Mouse (Mus musculus) limb, embryonic 15.5 days (tissue): Measurements from ENCODE around the gene Sspo. TPM values are rescaled to one million over a fixed set of nuclear protein-coding genes. Genes with fewer than 3 reads are reported as not detected.

Experiments
- ATAC-seq: fragments of 200-750 bp; cut with Nextera tagmentation; 2 replicates; pipeline ENCODE4 v1.8.0; 2017; ENCODE audit warnings: low read depth, moderate TSS enrichment; ENCODE audit not compliant: insufficient number of reproducible peaks, low FRiP score, low TSS enrichment
- H3K27ac ChIP-seq: fragments of 300-500 bp; sonication (generic); 2 replicates; pipeline ENCODE4 v1.5.1; 2015; ENCODE audit warnings: moderate library complexity, mild to moderate bottlenecking, inconsistent platforms
- H3K27me3 ChIP-seq: fragments of 300-500 bp; sonication (generic); 2 replicates; pipeline ENCODE4 v1.6.1; 2015; ENCODE audit warnings: inconsistent platforms
- H3K36me3 ChIP-seq: fragments of 300-500 bp; sonication (generic); 2 replicates; pipeline ENCODE4 v1.6.1; 2015; ENCODE audit warnings: inconsistent platforms
- H3K4me1 ChIP-seq: fragments of 300-500 bp; sonication (generic); 2 replicates; pipeline ENCODE4 v1.6.1; 2015; ENCODE audit warnings: inconsistent platforms
- H3K4me2 ChIP-seq: fragments of 300-500 bp; sonication (generic); 2 replicates; pipeline ENCODE4 v1.6.1; 2015; ENCODE audit warnings: mild to moderate bottlenecking, inconsistent platforms
- H3K4me3 ChIP-seq: fragments of 300-500 bp; sonication (generic); 2 replicates; pipeline ENCODE4 v1.5.1; 2015; ENCODE audit warnings: mild to moderate bottlenecking, inconsistent platforms
- H3K9ac ChIP-seq: fragments of 300-500 bp; sonication (generic); 2 replicates; pipeline ENCODE4 v1.6.1; 2015; ENCODE audit warnings: inconsistent platforms
- H3K9me3 ChIP-seq: fragments of 300-500 bp; sonication (generic); 2 replicates; pipeline ENCODE4 v1.6.1; 2016; ENCODE audit warnings: inconsistent platforms
- WGBS: fragments of 180-500 bp; shearing (Covaris S2); methylation state at CpG from one replicate; pipeline ENCODE4 v1.1.7; 2015; 5-methylcytosine and 5-hydroxymethylcytosine counted together
- polyA plus RNA-seq: library from polyadenylated mRNA; unstranded; fragments of >200 nt; fragmentation: Nextera tagmentation; extraction: Ambion mirVana; gene quantifications from 2 replicates; pipeline ENCODE4 v1.2.1, GENCODE M21; 2015

Gene Sspo
- polyA plus RNA-seq, 1 experiment from 2014 or later, result 0.31 TPM

- Histone ChIP-seq H3K9me3 (no peaks in the 10 kb centered on the region), H3K27ac (no peak overlapping the region), H3K4me3 (no peak overlapping the region), H3K36me3 (no peaks in the 10 kb centered on the region), H3K9ac (no peak overlapping the region), H3K27me3 (no peaks in the 10 kb centered on the region), H3K4me2 (no peak overlapping the region), H3K4me1 (no peaks in the 10 kb centered on the region)
- 80% methylated on average over 3 of the region's 3 CpGs for WGBS
- ATAC-seq, result no peak
Measured at GRCm38 (mm10) chr6:48452771-48453170, 4.7 kb downstream of the Sspo start.

DNA sequence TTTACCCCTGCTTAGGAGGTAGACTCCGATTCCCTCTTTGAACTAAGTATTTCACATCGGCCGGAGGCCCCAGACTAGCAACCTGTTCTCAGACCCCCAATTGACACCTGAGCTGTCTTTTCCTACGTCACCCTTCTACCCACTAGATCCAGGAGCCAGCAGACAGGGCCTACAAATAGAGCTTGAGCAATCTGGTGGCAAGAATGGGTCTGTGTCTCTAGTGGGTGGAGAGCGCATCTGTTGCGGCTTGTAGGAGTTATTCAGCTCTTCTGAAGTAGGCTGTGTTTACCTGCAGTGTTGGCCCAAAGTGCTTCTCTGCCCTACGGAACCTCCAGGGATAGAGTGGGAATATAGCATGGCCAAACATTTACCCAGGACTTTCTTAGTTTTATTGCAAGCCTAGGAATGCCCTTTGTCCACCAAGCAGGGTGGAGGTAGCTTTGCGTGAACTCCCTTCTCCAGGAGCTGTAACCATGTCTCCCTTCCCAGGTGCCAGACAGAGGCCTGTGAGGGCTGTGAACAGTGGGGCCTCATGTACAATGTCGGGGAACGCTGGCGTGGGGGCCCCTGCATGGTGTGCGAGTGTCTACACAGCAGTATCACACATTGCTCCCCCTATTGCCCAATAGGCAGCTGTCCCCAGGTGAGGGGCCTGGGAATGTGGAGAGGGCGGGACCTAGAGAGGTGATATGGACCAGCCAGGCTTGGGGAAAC, 17.1 kb downstream of the Sspo start:
- Histone ChIP-seq H3K9ac (no peak overlapping the region), H3K4me3 (no peak overlapping the region), H3K4me1 (no peaks in the 10 kb centered on the region), H3K9me3 (no peaks in the 10 kb centered on the region), H3K4me2 (no peak overlapping the region), H3K27me3 (no peaks in the 10 kb centered on the region), H3K27ac (no peak overlapping the region), H3K36me3 (no peaks in the 10 kb centered on the region)
- ATAC-seq, result no peak
- 88% methylated on average over 13 of the region's 13 CpGs for WGBS

DNA sequence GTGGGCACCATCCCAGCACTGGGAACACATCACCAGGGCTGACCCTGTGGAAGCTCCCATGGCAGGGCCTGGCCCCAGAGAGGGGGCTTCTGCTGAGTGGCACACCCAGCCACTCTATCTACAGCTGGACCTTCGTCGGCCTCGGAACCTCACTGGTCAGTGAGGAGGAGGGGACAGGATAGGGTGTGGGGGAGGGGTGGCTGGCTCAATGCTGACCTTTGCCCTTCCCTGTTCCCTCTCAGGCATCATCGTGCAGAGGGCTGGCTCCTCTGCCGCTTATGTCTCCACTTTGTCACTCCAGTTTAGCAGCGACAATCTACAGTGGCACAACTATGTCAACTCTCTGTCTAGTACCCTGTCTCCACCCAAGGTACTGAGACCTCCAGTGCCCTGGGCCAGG, 18.7 kb downstream of the Sspo start:
- Histone ChIP-seq H3K36me3 (no peaks in the 10 kb centered on the region), H3K4me3 (no peak overlapping the region), H3K4me2 (no peak overlapping the region), H3K9ac (no peak overlapping the region), H3K9me3 (no peaks in the 10 kb centered on the region), H3K27ac (no peak overlapping the region), H3K27me3 (no peaks in the 10 kb centered on the region), H3K4me1 (no peaks in the 10 kb centered on the region)
- WGBS, result 29% methylated on average over 6 of the region's 6 CpGs
- no peak for ATAC-seq

DNA sequence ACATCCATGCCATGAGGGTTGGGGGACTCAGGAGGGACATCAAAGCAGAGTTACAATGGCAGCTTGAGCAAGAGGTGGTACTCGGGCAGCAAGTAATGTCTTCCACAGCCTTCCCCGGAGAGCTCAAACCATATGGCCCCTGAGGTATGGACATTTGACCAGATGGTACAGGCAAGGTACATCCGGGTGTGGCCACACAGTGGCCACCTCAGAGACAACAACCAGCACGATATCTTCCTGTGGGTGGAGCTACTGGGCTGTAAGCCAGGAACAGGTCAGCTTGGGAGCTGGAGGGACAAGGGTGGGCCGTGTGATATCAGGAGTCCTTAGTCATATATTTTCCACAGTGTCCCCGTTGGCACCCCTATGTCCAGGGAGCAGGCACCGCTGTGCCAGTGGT, 19.5 kb downstream of the Sspo start:
- H3K9ac ChIP-seq, result no peak overlapping the region
- no peaks in the 10 kb centered on the region for H3K4me1 ChIP-seq
- no peak overlapping the region for H3K4me3 ChIP-seq
- no peak overlapping the region for H3K4me2 ChIP-seq
- no peaks in the 10 kb centered on the region for H3K9me3 ChIP-seq
- no peaks in the 10 kb centered on the region for H3K36me3 ChIP-seq
- ATAC-seq, result no peak
- WGBS, result 75% methylated on average over 7 of the region's 7 CpGs
- no peaks in the 10 kb centered on the region for H3K27me3 ChIP-seq
- H3K27ac ChIP-seq, result no peak overlapping the region

- H3K4me3 ChIP-seq, result no peak overlapping the region
- no peak for ATAC-seq
- 84% methylated on average over 2 of the region's 2 CpGs for WGBS
- H3K36me3 ChIP-seq, result no peaks in the 10 kb centered on the region
- no peaks in the 10 kb centered on the region for H3K9me3 ChIP-seq
- H3K4me1 ChIP-seq, result no peaks in the 10 kb centered on the region
- no peak overlapping the region for H3K4me2 ChIP-seq
- no peak overlapping the region for H3K27ac ChIP-seq
- H3K27me3 ChIP-seq, result no peaks in the 10 kb centered on the region
- no peak overlapping the region for H3K9ac ChIP-seq
Measured at GRCm38 (mm10) chr6:48470739-48471138, 22.7 kb downstream of the Sspo start.

DNA sequence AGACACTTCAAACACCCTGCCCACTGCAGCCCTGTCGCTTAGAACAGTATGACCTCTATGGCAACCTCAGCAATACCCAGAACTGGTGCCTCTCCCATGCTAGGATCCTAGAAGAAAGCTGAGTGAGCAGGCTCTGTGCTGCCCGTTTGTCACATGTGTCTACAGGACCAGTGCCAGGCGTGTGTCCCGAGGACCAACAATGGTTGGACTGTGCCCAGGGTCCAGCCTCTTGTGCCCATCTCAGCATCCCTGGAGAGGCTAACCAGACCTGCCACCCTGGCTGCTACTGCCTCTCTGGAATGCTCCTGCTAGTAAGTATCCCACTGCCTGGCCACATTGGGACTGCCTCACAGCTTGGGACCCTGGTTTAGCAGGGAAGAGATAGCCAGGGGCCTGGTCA, 30.4 kb downstream of the Sspo start:
- no peak overlapping the region for H3K4me3 ChIP-seq
- H3K4me2 ChIP-seq, result no peak overlapping the region
- no peak overlapping the region for H3K9ac ChIP-seq
- peaks cover 17% of the 10 kb centered on the region for H3K4me1 ChIP-seq
- no peaks in the 10 kb centered on the region for H3K27me3 ChIP-seq
- no peak overlapping the region for H3K27ac ChIP-seq
- ATAC-seq, result no peak
- H3K9me3 ChIP-seq, result no peaks in the 10 kb centered on the region
- 84% methylated on average over 4 of the region's 4 CpGs for WGBS
- no peaks in the 10 kb centered on the region for H3K36me3 ChIP-seq

DNA sequence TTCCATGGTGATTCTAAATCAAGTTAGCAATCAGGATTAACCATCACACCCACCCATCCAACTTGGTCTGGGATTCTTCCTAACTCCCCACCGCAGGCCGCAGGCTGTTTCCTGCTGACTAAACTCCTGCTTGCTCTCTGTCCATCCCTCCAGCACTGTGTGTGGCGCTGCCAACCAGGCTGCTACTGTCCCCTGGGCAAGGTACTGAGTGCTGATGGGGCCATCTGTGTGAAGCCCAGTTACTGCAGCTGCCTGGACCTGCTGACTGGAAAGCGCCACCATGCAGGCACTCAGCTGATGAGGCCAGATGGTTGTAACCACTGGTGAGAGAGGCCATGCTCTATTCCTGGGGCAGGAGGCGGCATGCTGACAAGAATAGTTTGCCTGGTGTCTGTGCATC, 34.5 kb downstream of the Sspo start:
- ATAC-seq, result no peak

GRCm38 (mm10) chr6:48487747-48488725, 40.0 kb downstream of the Sspo start:
- no peak for ATAC-seq
- Histone ChIP-seq H3K4me2 (peak overlapping the region; percentile 73), H3K9ac (0 out of 2 replicates have a peak overlapping the region, but pooled peaks have one; percentile 26), H3K9me3 (no peaks in the 10 kb centered on the region), H3K4me3 (peak overlapping the region; percentile 39), H3K36me3 (no peaks in the 10 kb centered on the region), H3K27ac (0 out of 2 replicates have a peak overlapping the region, but pooled peaks have one; percentile 11), H3K4me1 (peaks cover 20% of the 10 kb centered on the region), H3K27me3 (no peaks in the 10 kb centered on the region)
- WGBS, result 13% methylated on average over 16 of the region's 25 CpGs

More for the DNA sequence above, 34.5 kb downstream of the Sspo start:
- Histone ChIP-seq H3K9ac (no peak overlapping the region), H3K9me3 (no peaks in the 10 kb centered on the region), H3K27me3 (no peaks in the 10 kb centered on the region), H3K4me1 (peaks cover 19% of the 10 kb centered on the region), H3K27ac (no peak overlapping the region), H3K4me3 (no peak overlapping the region), H3K36me3 (no peaks in the 10 kb centered on the region), H3K4me2 (no peak overlapping the region)
- WGBS, result 65% methylated on average over 5 of the region's 5 CpGs

DNA sequence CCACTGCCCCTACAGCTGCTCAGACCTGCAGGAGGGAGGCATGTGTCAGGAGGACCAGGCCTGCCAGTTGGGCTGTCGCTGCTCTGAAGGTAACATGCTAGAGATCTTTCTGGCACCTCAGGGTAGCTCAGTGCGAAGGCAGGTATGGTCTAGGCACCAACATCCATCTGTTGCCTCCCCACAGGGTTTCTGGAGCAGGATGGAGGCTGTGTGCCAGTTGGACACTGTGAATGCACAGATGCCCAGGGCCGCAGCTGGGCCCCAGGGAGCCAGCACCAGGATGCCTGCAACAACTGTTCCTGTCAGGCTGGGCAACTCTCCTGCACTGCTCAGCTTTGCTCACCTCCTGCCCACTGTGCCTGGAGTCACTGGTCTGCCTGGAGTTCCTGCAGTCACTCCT, 41.7 kb downstream of the Sspo start:
- Histone ChIP-seq H3K4me2 (no peak overlapping the region), H3K4me3 (no peak overlapping the region), H3K9ac (no peak overlapping the region), H3K27me3 (no peaks in the 10 kb centered on the region), H3K4me1 (peaks cover 15% of the 10 kb centered on the region), H3K27ac (no peak overlapping the region), H3K9me3 (no peaks in the 10 kb centered on the region), H3K36me3 (no peaks in the 10 kb centered on the region)
- ATAC-seq, result no peak
- 83% methylated on average over 3 of the region's 3 CpGs for WGBS

GRCm38 (mm10) chr6:48491361-48491760, 43.3 kb downstream of the Sspo start:
- H3K9me3 ChIP-seq, result no peaks in the 10 kb centered on the region
- 60% methylated on average over 9 of the region's 9 CpGs for WGBS
- ATAC-seq, result no peak
- H3K27me3 ChIP-seq, result no peaks in the 10 kb centered on the region
- peaks cover 15% of the 10 kb centered on the region for H3K4me1 ChIP-seq
- no peaks in the 10 kb centered on the region for H3K36me3 ChIP-seq
- no peak overlapping the region for H3K4me2 ChIP-seq
- H3K9ac ChIP-seq, result no peak overlapping the region
- H3K4me3 ChIP-seq, result no peak overlapping the region
- no peak overlapping the region for H3K27ac ChIP-seq

DNA sequence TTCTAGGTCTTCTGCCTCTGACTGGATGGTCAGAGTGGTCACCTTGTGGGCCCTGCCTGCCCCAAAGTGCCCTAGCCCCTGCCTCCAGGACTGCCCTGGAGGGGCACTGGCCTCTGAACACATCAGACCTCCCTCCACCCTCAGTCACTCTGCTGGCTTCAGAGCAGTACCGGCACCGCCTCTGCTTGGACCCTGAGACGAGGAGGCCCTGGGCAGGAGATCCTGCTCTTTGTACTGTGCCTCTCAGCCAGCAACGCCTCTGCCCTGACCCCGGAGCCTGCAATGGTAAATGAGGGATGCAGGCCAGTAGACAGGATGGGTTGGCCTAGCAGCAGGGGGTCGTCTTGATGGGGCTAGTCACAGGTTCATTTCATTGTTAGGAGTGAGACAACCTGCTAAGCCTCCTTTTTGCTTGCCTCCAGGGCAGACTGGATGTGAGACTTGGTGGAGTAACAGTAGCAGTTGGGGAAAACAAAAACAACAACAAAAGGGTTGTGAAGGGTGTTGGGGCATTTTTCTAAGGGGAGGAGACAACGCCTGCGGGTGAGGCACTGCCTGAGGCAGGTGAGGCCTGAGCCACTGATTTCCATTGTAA, 45.2 kb downstream of the Sspo start:
- Histone ChIP-seq H3K4me1 (peaks cover 6% of the 10 kb centered on the region), H3K9ac (no peak overlapping the region), H3K27ac (no peak overlapping the region), H3K4me2 (no peak overlapping the region), H3K27me3 (no peaks in the 10 kb centered on the region), H3K9me3 (no peaks in the 10 kb centered on the region), H3K4me3 (no peak overlapping the region), H3K36me3 (no peaks in the 10 kb centered on the region)
- WGBS, result 28% methylated on average over 8 of the region's 8 CpGs
- no peak for ATAC-seq

DNA sequence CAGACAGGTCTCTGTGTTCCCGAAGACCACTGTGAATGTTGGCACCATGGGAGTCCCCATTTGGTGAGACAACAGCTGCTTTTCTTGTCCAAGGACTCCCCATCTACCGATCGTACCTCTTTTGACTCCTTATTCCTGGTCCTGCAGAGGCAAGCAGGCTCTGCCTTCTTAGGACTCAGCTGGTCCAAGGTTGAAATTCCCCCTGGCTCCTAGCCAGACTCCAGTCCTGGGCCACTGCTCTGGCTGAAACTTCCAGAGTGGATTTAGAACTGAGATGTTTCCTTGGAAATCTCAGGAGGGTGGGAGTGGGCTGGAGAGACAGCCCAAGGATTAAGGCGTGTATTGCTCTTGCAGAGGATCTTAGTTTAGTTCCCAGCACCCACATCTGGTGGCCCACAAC, 49.5 kb downstream of the Sspo start:
- WGBS, result 91% methylated on average over 4 of the region's 4 CpGs
- Histone ChIP-seq H3K4me2 (no peak overlapping the region), H3K36me3 (no peaks in the 10 kb centered on the region), H3K27me3 (no peaks in the 10 kb centered on the region), H3K27ac (no peak overlapping the region), H3K4me1 (no peaks in the 10 kb centered on the region), H3K4me3 (no peak overlapping the region), H3K9ac (no peak overlapping the region), H3K9me3 (no peaks in the 10 kb centered on the region)
- no peak for ATAC-seq
